Mouse (Mus musculus) erythroblast, embryonic 14.5 days (primary cell): ENCODE results near the gene Tmem167.

Experiments
- GATA1 ChIP-seq: IDR thresholded peaks from 2 replicates; pipeline ENCODE4 v1.6.1; 2012; ENCODE audit warnings: low read length, inconsistent platforms, mixed read lengths
- TAL1 ChIP-seq: IDR thresholded peaks from 3 replicates; pipeline ENCODE4 v1.6.1; 2012; ENCODE audit warnings: low read length, inconsistent platforms, mixed read lengths

- no peak for TF ChIP-seq TAL1
- TF ChIP-seq GATA1: no peak
These were observed 12.6 kb downstream of the Tmem167 start for GRCm38 (mm10) chr13:90101514-90101913.
